Mouse (Mus musculus): ENCODE results near the gene Scnn1a. TPM values are rescaled to one million over a fixed set of nuclear protein-coding genes. Genes with fewer than 3 reads are reported as not detected.

Scnn1a gene
- polyA plus RNA-seq, 1 experiment from 2014 or later, result 1.1 TPM

DNA sequence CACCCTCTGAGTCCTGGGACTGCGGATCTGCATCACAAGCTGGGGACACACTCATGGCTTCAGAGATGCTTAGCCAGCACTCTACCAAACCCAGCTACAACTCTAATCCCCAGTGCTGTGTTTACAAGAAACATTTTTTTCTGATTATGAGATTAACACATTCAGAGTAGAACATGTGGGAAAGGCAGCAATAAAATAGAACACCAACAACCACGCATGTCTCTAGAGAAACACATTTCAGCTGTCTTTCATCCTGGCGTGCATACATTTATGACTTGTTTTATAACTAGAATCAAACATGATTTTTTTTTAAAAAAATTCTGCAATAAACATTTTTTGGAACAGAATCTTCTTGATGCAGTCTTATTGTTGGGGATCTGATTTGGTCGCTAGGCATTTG is 33.5 kb upstream of the Scnn1a start:
- Histone ChIP-seq H3K4me2 (ENCODE audit: low read length) (no peak overlapping the region), H3K36me3 (ENCODE audit: control insufficient read depth, insufficient read depth, low read length) (no peaks in the 10 kb centered on the region), H3K4me1 (ENCODE audit: control insufficient read depth, insufficient read depth, low read length) (no peaks in the 10 kb centered on the region), H3K27me3 (ENCODE audit: control insufficient read depth, insufficient read depth, low read depth, low read length) (no peaks in the 10 kb centered on the region), H3K9me3 (replicated peaks; ENCODE audit: control insufficient read depth, low read length, poor library complexity, severe bottlenecking) (no peaks in the 10 kb centered on the region), H3K27ac (ENCODE audit: low read length) (no peak overlapping the region), H3K4me3 (ENCODE audit: low read depth, low read length) (no peak overlapping the region), H3K9ac (ENCODE audit: low read depth, low read length) (no peak overlapping the region)
- ATAC-seq, result no peak
- 77% methylated on average over 4 of the region's 4 CpGs for WGBS

DNA sequence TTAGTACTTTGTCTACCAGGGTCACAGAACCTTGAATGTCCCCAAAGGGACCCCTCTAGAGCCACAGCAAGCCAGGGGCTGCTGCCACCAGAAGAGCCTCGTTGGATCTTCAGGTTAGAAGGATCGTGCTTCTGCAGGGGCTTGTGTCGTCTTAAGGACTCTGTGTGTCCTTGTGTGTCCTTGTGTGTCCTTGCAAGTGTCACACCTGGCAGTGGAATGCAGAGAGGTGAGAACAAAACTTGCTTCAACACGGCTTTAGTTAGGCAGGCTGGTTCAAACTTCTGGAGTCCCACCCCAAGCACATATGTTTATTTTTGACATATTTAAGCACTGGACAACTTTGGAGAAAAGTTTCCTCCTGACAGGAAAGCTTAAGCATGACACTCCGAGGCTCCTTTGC is 31.7 kb upstream of the Scnn1a start:
- ATAC-seq, result no peak
- WGBS, result 86% methylated on average over 5 of the region's 5 CpGs

DNA sequence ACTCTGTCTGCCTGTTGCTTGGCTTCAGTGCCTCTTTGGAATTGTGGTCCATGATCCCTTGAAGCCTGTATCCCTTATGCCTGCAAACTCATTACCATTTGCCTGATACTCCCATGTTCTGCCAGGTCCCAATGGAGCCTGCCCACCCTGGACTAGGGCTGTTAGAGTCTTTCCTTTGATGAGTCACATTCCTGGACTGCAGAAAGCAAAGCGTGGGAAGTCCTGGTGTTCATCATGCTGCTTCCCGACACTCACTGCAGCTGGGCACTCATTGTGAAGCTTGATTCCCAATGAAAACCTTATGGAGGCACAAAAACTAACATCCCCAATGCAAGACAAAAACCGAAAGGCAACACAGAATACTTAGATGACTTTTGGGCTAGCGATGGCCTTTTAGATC is 29.1 kb upstream of the Scnn1a start:
- 85% methylated on average over 4 of the region's 4 CpGs for WGBS
- Histone ChIP-seq H3K9me3 (replicated peaks; ENCODE audit: control insufficient read depth, low read length, poor library complexity, severe bottlenecking) (no peaks in the 10 kb centered on the region), H3K27ac (ENCODE audit: low read length) (no peak overlapping the region), H3K27me3 (ENCODE audit: control insufficient read depth, insufficient read depth, low read depth, low read length) (no peaks in the 10 kb centered on the region), H3K36me3 (ENCODE audit: control insufficient read depth, insufficient read depth, low read length) (no peaks in the 10 kb centered on the region), H3K9ac (ENCODE audit: low read depth, low read length) (no peak overlapping the region), H3K4me1 (ENCODE audit: control insufficient read depth, insufficient read depth, low read length) (no peaks in the 10 kb centered on the region), H3K4me2 (ENCODE audit: low read length) (no peak overlapping the region), H3K4me3 (ENCODE audit: low read depth, low read length) (no peak overlapping the region)
- ATAC-seq, result no peak

More for the DNA sequence above, 31.7 kb upstream of the Scnn1a start:
- Histone ChIP-seq H3K4me1 (ENCODE audit: control insufficient read depth, insufficient read depth, low read length) (no peaks in the 10 kb centered on the region), H3K9ac (ENCODE audit: low read depth, low read length) (no peak overlapping the region), H3K27me3 (ENCODE audit: control insufficient read depth, insufficient read depth, low read depth, low read length) (no peaks in the 10 kb centered on the region), H3K4me3 (ENCODE audit: low read depth, low read length) (no peak overlapping the region), H3K9me3 (replicated peaks; ENCODE audit: control insufficient read depth, low read length, poor library complexity, severe bottlenecking) (no peaks in the 10 kb centered on the region), H3K27ac (ENCODE audit: low read length) (no peak overlapping the region), H3K4me2 (ENCODE audit: low read length) (no peak overlapping the region), H3K36me3 (ENCODE audit: control insufficient read depth, insufficient read depth, low read length) (no peaks in the 10 kb centered on the region)

DNA sequence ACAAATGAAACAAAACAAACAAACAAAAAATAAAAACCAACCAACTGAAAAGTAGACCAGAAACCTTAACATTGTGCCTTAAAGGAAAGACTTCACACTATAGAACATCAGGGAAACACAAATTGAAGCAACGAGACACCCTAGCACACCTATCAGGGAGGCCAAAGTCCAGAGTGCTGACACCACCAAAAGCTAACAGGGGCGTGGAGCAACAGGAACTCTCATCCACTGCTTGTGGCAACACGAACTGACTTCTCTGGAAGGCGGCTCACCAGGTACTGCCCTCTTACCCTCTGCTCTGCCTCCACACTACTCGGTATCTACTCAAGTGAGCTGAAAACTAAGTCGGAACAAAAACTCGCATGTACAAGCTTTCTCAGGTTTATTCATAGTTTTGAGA is 28.2 kb upstream of the Scnn1a start:
- Histone ChIP-seq H3K9ac (ENCODE audit: low read depth, low read length) (no peak overlapping the region), H3K9me3 (replicated peaks; ENCODE audit: control insufficient read depth, low read length, poor library complexity, severe bottlenecking) (no peaks in the 10 kb centered on the region), H3K4me2 (ENCODE audit: low read length) (no peak overlapping the region), H3K27me3 (ENCODE audit: control insufficient read depth, insufficient read depth, low read depth, low read length) (no peaks in the 10 kb centered on the region), H3K4me3 (ENCODE audit: low read depth, low read length) (no peak overlapping the region), H3K27ac (ENCODE audit: low read length) (no peak overlapping the region), H3K4me1 (ENCODE audit: control insufficient read depth, insufficient read depth, low read length) (no peaks in the 10 kb centered on the region), H3K36me3 (ENCODE audit: control insufficient read depth, insufficient read depth, low read length) (no peaks in the 10 kb centered on the region)
- no peak for ATAC-seq
- 94% methylated on average over 7 of the region's 7 CpGs for WGBS

DNA sequence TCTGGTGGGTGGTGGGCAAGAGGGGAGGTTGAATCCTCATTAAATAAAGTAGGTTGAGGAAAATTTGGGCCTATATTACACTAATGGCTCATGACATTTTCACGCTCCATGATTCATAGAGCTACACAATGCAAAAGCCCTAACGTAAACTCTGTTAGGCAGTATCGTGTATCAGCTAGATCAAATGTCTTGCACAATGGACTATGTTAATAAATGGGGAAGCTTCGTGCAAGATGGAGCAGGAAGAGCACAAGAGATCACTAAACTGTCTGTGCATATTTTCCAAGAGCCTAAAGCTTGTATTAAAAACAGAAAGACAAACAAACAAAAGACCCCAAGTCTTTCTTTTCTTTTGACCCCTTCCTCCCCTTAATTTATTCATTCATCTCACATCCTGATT is 26.4 kb upstream of the Scnn1a start:
- Histone ChIP-seq H3K4me2 (ENCODE audit: low read length) (no peak overlapping the region), H3K27me3 (ENCODE audit: control insufficient read depth, insufficient read depth, low read depth, low read length) (no peaks in the 10 kb centered on the region), H3K4me1 (ENCODE audit: control insufficient read depth, insufficient read depth, low read length) (no peaks in the 10 kb centered on the region), H3K4me3 (ENCODE audit: low read depth, low read length) (no peak overlapping the region), H3K36me3 (ENCODE audit: control insufficient read depth, insufficient read depth, low read length) (no peaks in the 10 kb centered on the region), H3K27ac (ENCODE audit: low read length) (no peak overlapping the region), H3K9me3 (replicated peaks; ENCODE audit: control insufficient read depth, low read length, poor library complexity, severe bottlenecking) (no peaks in the 10 kb centered on the region), H3K9ac (ENCODE audit: low read depth, low read length) (no peak overlapping the region)
- ATAC-seq, result no peak
- 84% methylated on average over 4 of the region's 4 CpGs for WGBS

DNA sequence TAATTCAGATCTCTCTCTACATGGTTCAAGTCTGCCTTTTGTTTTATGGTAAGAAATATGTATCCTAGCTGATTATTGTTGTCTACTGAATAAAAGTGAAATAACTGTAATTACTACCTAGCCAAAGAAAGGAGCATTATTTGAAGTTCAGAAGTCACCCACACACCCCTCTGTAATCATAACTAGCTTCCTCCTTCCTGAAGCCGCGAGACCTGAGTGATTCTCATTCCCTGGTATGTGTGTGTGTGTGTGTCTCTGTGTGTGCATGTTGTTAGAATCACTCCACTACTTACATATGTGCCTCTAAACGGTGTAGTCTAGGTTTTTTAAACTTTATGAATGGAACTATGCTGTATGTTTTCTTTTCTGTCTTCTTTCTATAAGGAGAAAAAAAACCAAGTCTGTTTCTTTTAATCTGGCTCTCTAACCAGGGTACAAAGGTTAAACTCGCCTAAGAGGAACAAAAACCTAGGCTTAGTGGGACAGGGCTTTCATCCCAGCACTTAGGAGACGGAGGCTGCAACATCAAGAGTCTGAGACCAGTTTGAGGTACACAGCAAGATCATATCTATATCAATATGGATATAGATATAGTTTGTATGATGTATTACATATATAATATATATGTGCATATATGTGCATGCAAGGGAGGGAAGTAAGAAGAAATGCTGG is 23.2 kb upstream of the Scnn1a start:
- H3K4me1 ChIP-seq (ENCODE audit: control insufficient read depth, insufficient read depth, low read length), result no peaks in the 10 kb centered on the region
- no peak overlapping the region for H3K4me2 ChIP-seq (ENCODE audit: low read length)
- H3K9me3 ChIP-seq (replicated peaks; ENCODE audit: control insufficient read depth, low read length, poor library complexity, severe bottlenecking), result no peaks in the 10 kb centered on the region
- no peak overlapping the region for H3K4me3 ChIP-seq (ENCODE audit: low read depth, low read length)
- ATAC-seq, result no peak
- H3K27ac ChIP-seq (ENCODE audit: low read length), result no peak overlapping the region
- WGBS, result 79% methylated on average over 5 of the region's 5 CpGs
- no peak overlapping the region for H3K9ac ChIP-seq (ENCODE audit: low read depth, low read length)
- H3K36me3 ChIP-seq (ENCODE audit: control insufficient read depth, insufficient read depth, low read length), result no peaks in the 10 kb centered on the region
- no peaks in the 10 kb centered on the region for H3K27me3 ChIP-seq (ENCODE audit: control insufficient read depth, insufficient read depth, low read depth, low read length)

DNA sequence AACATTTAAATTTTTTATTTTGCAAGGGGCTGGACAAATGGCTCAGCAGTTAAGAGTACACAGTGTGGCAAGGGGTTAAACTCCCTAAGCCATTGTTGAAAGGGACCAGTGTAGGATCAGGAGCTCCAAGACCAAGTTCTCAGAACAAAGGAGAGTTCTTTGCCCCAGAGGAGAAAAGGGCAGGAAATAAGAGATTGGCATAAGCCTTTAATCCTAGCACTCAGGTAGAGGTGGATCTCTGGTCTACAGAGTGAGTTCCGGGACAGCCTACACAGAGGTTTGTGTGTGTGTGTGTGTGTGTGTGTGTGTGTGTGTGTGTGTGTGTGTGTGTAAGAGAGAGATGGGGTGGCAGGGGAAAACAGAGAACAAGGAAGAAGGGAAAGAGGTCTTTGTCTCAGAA is 19.5 kb upstream of the Scnn1a start:
- H3K9ac ChIP-seq (ENCODE audit: low read depth, low read length), result no peak overlapping the region
- ATAC-seq, result no peak
- no peaks in the 10 kb centered on the region for H3K4me1 ChIP-seq (ENCODE audit: control insufficient read depth, insufficient read depth, low read length)
- WGBS, result 60% methylated on average over 1 of the region's 1 CpGs
- no peaks in the 10 kb centered on the region for H3K36me3 ChIP-seq (ENCODE audit: control insufficient read depth, insufficient read depth, low read length)
- H3K9me3 ChIP-seq (replicated peaks; ENCODE audit: control insufficient read depth, low read length, poor library complexity, severe bottlenecking), result no peaks in the 10 kb centered on the region
- H3K4me3 ChIP-seq (ENCODE audit: low read depth, low read length), result no peak overlapping the region
- no peak overlapping the region for H3K27ac ChIP-seq (ENCODE audit: low read length)
- no peaks in the 10 kb centered on the region for H3K27me3 ChIP-seq (ENCODE audit: control insufficient read depth, insufficient read depth, low read depth, low read length)
- H3K4me2 ChIP-seq (ENCODE audit: low read length), result no peak overlapping the region

DNA sequence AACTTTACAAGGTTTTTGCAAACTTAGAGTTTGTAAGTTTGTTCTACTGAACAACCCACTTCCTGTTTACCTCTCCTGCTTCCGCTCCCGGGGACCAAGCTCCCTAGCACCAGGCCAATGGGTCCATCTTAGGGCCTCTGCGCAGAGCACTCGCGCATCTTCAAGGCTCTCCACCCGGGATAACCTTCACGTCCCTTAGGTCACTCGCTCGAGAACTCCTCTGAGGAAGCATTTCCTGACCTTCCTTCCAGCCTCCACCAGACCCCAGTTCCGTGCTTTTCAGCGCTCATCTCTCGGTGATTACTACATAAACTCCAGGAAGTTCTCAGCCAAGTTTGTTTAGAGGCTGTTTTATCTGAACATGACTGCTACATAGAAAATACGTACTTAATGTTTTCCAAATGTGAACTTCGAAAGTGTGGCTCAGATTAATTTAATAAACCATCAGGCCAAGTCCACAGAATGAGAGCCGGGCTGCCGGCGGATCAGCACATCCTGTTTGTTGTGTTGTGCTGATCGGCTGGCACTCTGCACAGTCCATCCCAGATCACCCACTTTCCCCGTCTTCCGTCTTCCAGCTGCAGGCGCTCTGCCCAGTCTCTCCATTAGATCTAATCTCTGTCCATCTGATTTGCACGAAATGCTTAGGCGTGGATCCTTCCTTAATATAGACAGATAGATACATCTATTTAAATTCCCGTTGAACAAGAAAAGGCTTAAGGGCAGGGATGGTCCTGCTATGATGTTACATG is 18.1 kb upstream of the Scnn1a start:
- H3K36me3 ChIP-seq (ENCODE audit: control insufficient read depth, insufficient read depth, low read length), result no peaks in the 10 kb centered on the region
- H3K9ac ChIP-seq (ENCODE audit: low read depth, low read length), result no peak overlapping the region
- no peak overlapping the region for H3K27ac ChIP-seq (ENCODE audit: low read length)
- 86% methylated on average over 24 of the region's 24 CpGs for WGBS
- no peak overlapping the region for H3K4me3 ChIP-seq (ENCODE audit: low read depth, low read length)
- no peak overlapping the region for H3K4me2 ChIP-seq (ENCODE audit: low read length)
- H3K4me1 ChIP-seq (ENCODE audit: control insufficient read depth, insufficient read depth, low read length), result no peaks in the 10 kb centered on the region
- ATAC-seq, result no peak
- H3K9me3 ChIP-seq (replicated peaks; ENCODE audit: control insufficient read depth, low read length, poor library complexity, severe bottlenecking), result no peaks in the 10 kb centered on the region
- H3K27me3 ChIP-seq (ENCODE audit: control insufficient read depth, insufficient read depth, low read depth, low read length), result no peaks in the 10 kb centered on the region

DNA sequence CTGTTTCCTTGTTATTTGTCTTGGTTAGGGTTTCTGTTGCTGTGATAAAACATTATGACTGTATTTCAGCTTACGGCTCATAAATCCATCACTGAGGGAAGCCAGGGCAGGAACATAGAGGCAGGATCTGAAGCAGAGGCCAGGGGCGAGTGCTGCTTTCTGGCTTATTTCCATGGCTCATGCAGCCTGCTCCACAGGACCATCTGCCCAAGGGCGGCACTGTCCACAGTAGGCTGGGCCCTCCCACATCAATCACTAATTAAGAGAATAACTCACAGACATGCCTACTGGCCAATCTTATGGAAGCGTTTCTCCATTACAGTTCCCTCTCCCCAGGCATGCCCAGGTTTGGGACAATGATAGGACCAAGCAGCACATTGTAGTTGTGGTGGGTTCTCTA is 17.2 kb upstream of the Scnn1a start:
- Histone ChIP-seq H3K27me3 (ENCODE audit: control insufficient read depth, insufficient read depth, low read depth, low read length) (no peaks in the 10 kb centered on the region), H3K4me1 (ENCODE audit: control insufficient read depth, insufficient read depth, low read length) (no peaks in the 10 kb centered on the region), H3K4me3 (ENCODE audit: low read depth, low read length) (no peak overlapping the region), H3K27ac (ENCODE audit: low read length) (no peak overlapping the region), H3K36me3 (ENCODE audit: control insufficient read depth, insufficient read depth, low read length) (no peaks in the 10 kb centered on the region), H3K4me2 (ENCODE audit: low read length) (no peak overlapping the region), H3K9me3 (replicated peaks; ENCODE audit: control insufficient read depth, low read length, poor library complexity, severe bottlenecking) (no peaks in the 10 kb centered on the region), H3K9ac (ENCODE audit: low read depth, low read length) (no peak overlapping the region)
- ATAC-seq, result no peak
- 64% methylated on average over 4 of the region's 4 CpGs for WGBS
